Mouse (Mus musculus) limb, embryonic 13.5 days (tissue): ENCODE measurements around the gene Pth. TPM values are rescaled to one million over a fixed set of nuclear protein-coding genes. Genes with fewer than 3 reads are reported as not detected.

Experiments used
- ATAC-seq: fragments of 200-750 bp; cut with Nextera tagmentation; 2 replicates; pipeline ENCODE4 v1.8.0; 2017; ENCODE audit warnings: low read depth, moderate number of reproducible peaks, moderate TSS enrichment; ENCODE audit not compliant: low FRiP score
- H3K27ac ChIP-seq: fragments of 300-500 bp; sonication (generic); 2 replicates; pipeline ENCODE4 v1.5.1; 2015; ENCODE audit warnings: inconsistent platforms, mild to moderate bottlenecking, moderate library complexity
- H3K27me3 ChIP-seq: fragments of 300-500 bp; sonication (generic); 2 replicates; pipeline ENCODE4 v1.6.1; 2015; ENCODE audit warnings: mild to moderate bottlenecking, inconsistent platforms
- H3K36me3 ChIP-seq: fragments of 300-500 bp; sonication (generic); 2 replicates; pipeline ENCODE4 v1.6.1; 2015; ENCODE audit warnings: inconsistent platforms, mild to moderate bottlenecking, moderate library complexity
- H3K4me1 ChIP-seq: fragments of 300-500 bp; sonication (generic); 2 replicates; pipeline ENCODE4 v1.6.1; 2015; ENCODE audit warnings: inconsistent platforms
- H3K4me2 ChIP-seq: fragments of 300-500 bp; sonication (generic); replicated peaks from 2 replicates; pipeline ENCODE4 v1.6.1; 2015; ENCODE audit warnings: inconsistent platforms, mild to moderate bottlenecking, moderate library complexity
- H3K4me3 ChIP-seq: fragments of 300-500 bp; sonication (generic); 2 replicates; pipeline ENCODE4 v1.5.1; 2015; ENCODE audit warnings: moderate library complexity, mild to moderate bottlenecking, inconsistent platforms
- H3K9ac ChIP-seq: fragments of 300-500 bp; sonication (generic); 2 replicates; pipeline ENCODE4 v1.6.1; 2015; ENCODE audit warnings: mild to moderate bottlenecking, inconsistent platforms
- H3K9me3 ChIP-seq: fragments of 300-500 bp; sonication (generic); 2 replicates; pipeline ENCODE4 v1.6.1; 2016; ENCODE audit warnings: inconsistent platforms
- WGBS: fragments of 180-500 bp; shearing (Covaris S2); methylation state at CpG from one replicate; pipeline ENCODE4 v1.1.7; 2015; 5-methylcytosine and 5-hydroxymethylcytosine counted together
- polyA plus RNA-seq: library from polyadenylated mRNA; unstranded; fragments of >200 nt; fragmentation: Nextera tagmentation; extraction: Ambion mirVana; gene quantifications from 2 replicates; pipeline ENCODE4 v1.2.1, GENCODE M21; 2015

Pth gene
- polyA plus RNA-seq, result not detected in 2 replicates

DNA sequence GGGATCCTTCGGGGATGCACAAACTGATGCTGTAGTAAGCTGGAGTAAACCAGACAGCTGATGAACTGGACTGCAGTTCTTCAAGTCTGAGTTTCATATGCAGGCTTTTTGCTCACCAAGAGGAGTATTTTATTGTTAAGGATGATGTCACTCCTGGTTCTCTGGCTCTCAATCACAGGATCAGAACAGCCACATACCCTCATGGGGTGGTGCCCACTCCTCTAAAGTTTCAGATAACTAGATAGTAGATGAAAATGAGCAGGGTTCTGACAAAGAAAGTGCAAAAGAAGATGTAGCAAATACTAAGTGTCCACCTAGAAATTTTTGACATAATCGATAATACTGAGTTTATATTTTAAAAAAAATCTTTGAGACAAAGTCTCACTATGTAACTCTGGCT lies at the start of gene Pth:
Pth (minus strand) TSS at position 101 of the 400 bp plus-strand sequence.
- no peak within 1 kb of the TSS for H3K9ac ChIP-seq
- H3K4me2 ChIP-seq, result no peak within 1 kb of the TSS
- 91% methylated on average over 2 of the region's 2 CpGs for WGBS
- H3K4me1 ChIP-seq, result no peaks in the 10 kb centered on the region
- no peak within 1 kb of the TSS for H3K27ac ChIP-seq
- no peaks in the 10 kb centered on the region for H3K36me3 ChIP-seq
- no peak within 1 kb of the TSS for H3K4me3 ChIP-seq
- no peak for ATAC-seq
- no peaks in the 10 kb centered on the region for H3K9me3 ChIP-seq
- no peaks in the 10 kb centered on the region for H3K27me3 ChIP-seq

DNA sequence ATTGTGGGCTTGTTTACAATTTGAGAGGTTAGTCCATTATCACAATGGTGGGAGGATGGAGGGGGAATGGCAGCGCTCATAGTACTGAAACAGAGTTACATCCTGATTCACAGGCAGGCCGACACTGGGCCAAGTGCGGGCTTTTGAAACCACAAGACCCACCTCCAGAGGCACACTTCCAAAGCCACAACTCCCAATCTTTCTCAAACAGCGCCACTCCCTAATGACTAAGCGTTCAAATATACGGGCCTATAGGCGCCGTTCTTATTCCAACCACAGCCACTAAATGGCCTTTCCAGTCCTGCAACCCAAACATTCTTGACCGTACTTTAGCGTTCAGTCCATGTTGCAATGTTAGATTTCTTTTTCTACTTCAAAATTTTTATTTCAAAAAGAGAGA lies 47.9 kb upstream of the Pth start:
- Histone ChIP-seq H3K36me3 (no peaks in the 10 kb centered on the region), H3K4me1 (no peaks in the 10 kb centered on the region), H3K9me3 (no peaks in the 10 kb centered on the region), H3K27ac (no peak overlapping the region), H3K27me3 (no peaks in the 10 kb centered on the region), H3K4me3 (no peak overlapping the region), H3K9ac (no peak overlapping the region), H3K4me2 (no peak overlapping the region)
- 82% methylated on average over 10 of the region's 10 CpGs for WGBS
- ATAC-seq, result no peak

- ATAC-seq, result no peak
- WGBS, result 21% methylated on average over 4 of the region's 4 CpGs
- no peaks in the 10 kb centered on the region for H3K9me3 ChIP-seq
Observed at GRCm38 (mm10) chr7:113434286-113434685, 45.9 kb upstream of the Pth start.

GRCm38 (mm10) chr7:113433451-113433850 lies 45.1 kb upstream of the Pth start:
- H3K4me2 ChIP-seq, result no peak overlapping the region
- no peaks in the 10 kb centered on the region for H3K4me1 ChIP-seq
- H3K4me3 ChIP-seq, result no peak overlapping the region
- no peaks in the 10 kb centered on the region for H3K36me3 ChIP-seq
- WGBS, result 78% methylated on average over 3 of the region's 3 CpGs
- H3K9ac ChIP-seq, result no peak overlapping the region
- H3K27me3 ChIP-seq, result no peaks in the 10 kb centered on the region
- H3K9me3 ChIP-seq, result no peaks in the 10 kb centered on the region
- ATAC-seq, result no peak
- no peak overlapping the region for H3K27ac ChIP-seq

More at GRCm38 (mm10) chr7:113434286-113434685, 45.9 kb upstream of the Pth start:
- Histone ChIP-seq H3K9ac (no peak overlapping the region), H3K36me3 (no peaks in the 10 kb centered on the region), H3K4me2 (no peak overlapping the region), H3K4me3 (no peak overlapping the region), H3K27me3 (no peaks in the 10 kb centered on the region), H3K4me1 (no peaks in the 10 kb centered on the region), H3K27ac (no peak overlapping the region)

DNA sequence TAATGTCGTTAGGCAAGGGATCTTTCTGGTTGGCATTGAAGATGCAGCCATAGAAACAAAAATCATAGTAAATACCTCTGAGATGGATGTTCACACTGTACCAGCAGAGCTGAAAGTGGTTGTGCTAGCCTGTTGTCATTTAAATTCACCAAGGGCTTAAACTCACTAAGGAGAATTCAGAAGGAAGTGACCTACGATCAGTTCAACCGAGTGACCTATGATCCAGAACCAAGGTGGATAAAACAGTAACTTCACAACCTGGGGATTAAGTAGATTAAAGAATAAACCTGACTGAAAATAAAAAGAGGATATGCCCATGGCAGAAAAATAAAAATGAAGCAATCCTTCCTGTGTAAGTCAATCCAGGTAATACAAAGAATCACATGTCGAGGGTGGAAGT lies 44.5 kb upstream of the Pth start:
- Histone ChIP-seq H3K4me2 (no peak overlapping the region), H3K4me3 (no peak overlapping the region), H3K9me3 (no peaks in the 10 kb centered on the region), H3K9ac (no peak overlapping the region), H3K4me1 (no peaks in the 10 kb centered on the region), H3K27ac (no peak overlapping the region), H3K36me3 (no peaks in the 10 kb centered on the region), H3K27me3 (no peaks in the 10 kb centered on the region)
- 83% methylated on average over 4 of the region's 4 CpGs for WGBS
- no peak for ATAC-seq

DNA sequence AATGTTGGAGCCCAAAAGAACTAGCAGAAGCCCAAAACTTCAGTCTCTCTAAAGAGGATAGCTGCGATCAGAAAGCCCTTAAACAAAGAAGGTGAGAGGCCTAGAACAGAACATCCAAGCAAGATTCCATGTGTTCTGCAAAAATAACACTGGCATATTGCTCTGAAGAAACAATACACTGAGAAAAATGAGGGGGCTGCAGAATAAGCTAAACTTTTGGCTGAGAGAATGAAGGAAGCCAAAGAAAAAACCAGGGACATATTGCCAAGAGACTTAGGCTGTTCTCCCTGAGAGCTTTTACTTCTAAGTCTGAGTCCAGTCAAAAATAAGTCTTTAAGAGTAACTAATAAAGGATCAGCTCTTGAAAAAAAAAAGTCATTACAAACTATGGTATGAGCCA lies 32.4 kb upstream of the Pth start:
- Histone ChIP-seq H3K4me1 (no peaks in the 10 kb centered on the region), H3K4me3 (no peak overlapping the region), H3K36me3 (no peaks in the 10 kb centered on the region), H3K9me3 (no peaks in the 10 kb centered on the region), H3K9ac (no peak overlapping the region), H3K4me2 (no peak overlapping the region), H3K27me3 (no peaks in the 10 kb centered on the region), H3K27ac (no peak overlapping the region)
- ATAC-seq, result no peak
- 88% methylated on average over 1 of the region's 1 CpGs for WGBS

DNA sequence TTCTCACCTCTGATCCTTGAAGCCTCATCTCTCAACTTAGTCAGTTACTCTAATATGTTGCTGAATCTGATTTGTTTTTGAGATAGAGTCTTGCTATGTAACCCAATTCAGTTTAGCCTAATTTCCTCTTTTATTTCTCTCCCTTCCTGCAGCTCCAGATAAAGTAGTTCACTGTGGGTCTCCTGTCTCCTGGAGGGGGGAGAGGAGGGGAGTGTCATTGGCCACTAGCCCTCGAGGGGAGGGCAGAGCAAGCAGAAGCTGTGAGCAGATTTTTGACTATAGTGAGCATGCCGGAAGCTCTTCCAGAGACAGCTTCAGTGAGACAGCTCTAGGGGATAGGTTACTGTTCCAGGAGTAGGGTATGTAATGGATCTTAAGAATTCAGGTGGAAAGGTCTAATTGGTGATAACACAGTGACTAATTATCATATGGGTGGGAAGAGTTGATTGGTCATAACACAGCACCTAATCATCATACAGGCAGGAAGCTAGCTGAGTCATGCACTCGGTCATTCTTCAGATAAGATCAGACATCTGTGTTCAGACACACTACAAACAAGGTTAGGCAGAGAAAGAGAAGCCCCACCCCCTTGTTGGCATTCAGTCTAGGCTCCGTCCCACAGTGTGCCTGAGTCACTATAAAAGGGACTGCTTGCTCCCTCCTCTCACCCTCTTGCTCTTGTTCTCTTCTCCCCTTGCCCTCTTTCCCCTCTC lies 30.9 kb upstream of the Pth start:
- no peaks in the 10 kb centered on the region for H3K4me1 ChIP-seq
- H3K27me3 ChIP-seq, result no peaks in the 10 kb centered on the region
- 24% methylated on average over 4 of the region's 4 CpGs for WGBS
- H3K4me2 ChIP-seq, result no peak overlapping the region
- no peaks in the 10 kb centered on the region for H3K36me3 ChIP-seq
- no peak for ATAC-seq
- H3K4me3 ChIP-seq, result no peak overlapping the region
- H3K9ac ChIP-seq, result no peak overlapping the region
- H3K9me3 ChIP-seq, result no peaks in the 10 kb centered on the region
- no peak overlapping the region for H3K27ac ChIP-seq

GRCm38 (mm10) chr7:113416536-113416935 lies 28.2 kb upstream of the Pth start:
- Histone ChIP-seq H3K4me1 (no peaks in the 10 kb centered on the region), H3K9ac (no peak overlapping the region), H3K36me3 (no peaks in the 10 kb centered on the region), H3K9me3 (no peaks in the 10 kb centered on the region), H3K27ac (no peak overlapping the region), H3K27me3 (no peaks in the 10 kb centered on the region), H3K4me2 (no peak overlapping the region), H3K4me3 (no peak overlapping the region)
- WGBS, result 86% methylated on average over 1 of the region's 1 CpGs
- ATAC-seq, result no peak

- H3K9ac ChIP-seq, result no peak overlapping the region
- H3K4me3 ChIP-seq, result no peak overlapping the region
- H3K27ac ChIP-seq, result no peak overlapping the region
- H3K36me3 ChIP-seq, result no peaks in the 10 kb centered on the region
- 80% methylated on average over 3 of the region's 3 CpGs for WGBS
- no peak for ATAC-seq
- H3K9me3 ChIP-seq, result no peaks in the 10 kb centered on the region
- no peak overlapping the region for H3K4me2 ChIP-seq
- H3K4me1 ChIP-seq, result no peaks in the 10 kb centered on the region
- no peaks in the 10 kb centered on the region for H3K27me3 ChIP-seq
Observed at GRCm38 (mm10) chr7:113415256-113415655, 26.9 kb upstream of the Pth start.

DNA sequence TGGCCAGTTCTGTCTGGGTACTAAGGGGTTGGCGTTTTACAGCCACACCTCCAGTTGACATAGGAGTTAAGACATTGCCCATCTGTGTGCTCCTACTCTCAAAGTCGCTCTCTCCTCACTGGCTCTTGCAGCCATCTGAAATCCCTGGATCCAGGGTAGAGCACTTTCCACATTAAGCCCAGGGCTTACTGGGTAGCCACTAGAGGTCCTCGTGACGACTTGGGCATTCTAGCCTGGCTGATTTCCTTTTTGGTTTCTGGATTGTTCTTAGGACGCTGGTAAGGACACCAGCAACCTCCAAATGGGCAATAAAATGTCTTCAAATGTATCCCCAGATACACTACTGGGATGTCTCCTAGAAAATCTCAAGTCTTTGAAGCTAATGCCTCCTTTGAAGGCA lies 20.3 kb upstream of the Pth start:
- Histone ChIP-seq H3K36me3 (no peaks in the 10 kb centered on the region), H3K27ac (no peak overlapping the region), H3K4me3 (no peak overlapping the region), H3K4me2 (no peak overlapping the region), H3K4me1 (no peaks in the 10 kb centered on the region), H3K27me3 (no peaks in the 10 kb centered on the region), H3K9ac (no peak overlapping the region), H3K9me3 (no peaks in the 10 kb centered on the region)
- WGBS, result 59% methylated on average over 5 of the region's 5 CpGs
- no peak for ATAC-seq

DNA sequence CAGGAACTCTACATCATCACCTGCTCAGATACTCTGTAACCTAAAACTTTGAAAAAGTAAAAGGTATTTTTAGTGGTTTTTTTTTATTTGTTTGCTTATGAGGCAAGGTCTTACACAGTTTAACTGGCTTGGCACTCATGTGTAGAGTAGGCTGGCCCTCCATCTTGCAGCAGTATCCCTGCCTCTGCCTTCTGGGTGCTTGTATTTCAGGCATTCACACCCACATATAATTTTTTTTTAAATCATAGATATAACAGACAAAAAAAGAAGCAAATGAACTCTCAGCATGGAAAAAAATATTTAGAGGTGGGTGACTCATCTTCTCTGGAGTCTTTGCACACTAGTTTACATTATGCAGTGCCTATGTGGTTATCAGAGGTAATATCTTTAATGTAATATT lies 9.7 kb upstream of the Pth start:
- H3K9me3 ChIP-seq, result no peaks in the 10 kb centered on the region
- H3K4me2 ChIP-seq, result no peak overlapping the region
- no peak overlapping the region for H3K27ac ChIP-seq
- no peaks in the 10 kb centered on the region for H3K27me3 ChIP-seq
- H3K4me3 ChIP-seq, result no peak overlapping the region
- no peak overlapping the region for H3K9ac ChIP-seq
- H3K36me3 ChIP-seq, result no peaks in the 10 kb centered on the region
- no peak for ATAC-seq
- H3K4me1 ChIP-seq, result no peaks in the 10 kb centered on the region

- no peak overlapping the region for H3K27ac ChIP-seq
- H3K4me1 ChIP-seq, result no peaks in the 10 kb centered on the region
- H3K4me3 ChIP-seq, result no peak overlapping the region
- 87% methylated on average over 4 of the region's 4 CpGs for WGBS
- H3K4me2 ChIP-seq, result no peak overlapping the region
- H3K9ac ChIP-seq, result no peak overlapping the region
- no peaks in the 10 kb centered on the region for H3K9me3 ChIP-seq
- no peaks in the 10 kb centered on the region for H3K36me3 ChIP-seq
- ATAC-seq, result no peak
- H3K27me3 ChIP-seq, result no peaks in the 10 kb centered on the region
Observed at GRCm38 (mm10) chr7:113396661-113397060, 8.3 kb upstream of the Pth start.

GRCm38 (mm10) chr7:113391619-113392018 lies 3.2 kb upstream of the Pth start:
- H3K36me3 ChIP-seq, result no peaks in the 10 kb centered on the region
- H3K27me3 ChIP-seq, result no peaks in the 10 kb centered on the region
- ATAC-seq, result no peak
- no peak overlapping the region for H3K9ac ChIP-seq
- H3K4me2 ChIP-seq, result no peak overlapping the region
- WGBS, result 77% methylated on average over 2 of the region's 2 CpGs
- no peak overlapping the region for H3K27ac ChIP-seq
- H3K4me3 ChIP-seq, result no peak overlapping the region
- H3K4me1 ChIP-seq, result no peaks in the 10 kb centered on the region
- H3K9me3 ChIP-seq, result no peaks in the 10 kb centered on the region
